Mouse (Mus musculus) lung, postnatal 0 days (tissue): ENCODE data around the gene Mrpl30.

ENCODE experiments used
- CTCF ChIP-seq: IDR thresholded peaks from 2 replicates; pipeline ENCODE4 v1.5.1; 2016; ENCODE audit warnings: antibody characterized with exemption, mild to moderate bottlenecking
- EP300 ChIP-seq: IDR thresholded peaks from 2 replicates; pipeline ENCODE4 v1.6.1; 2016; ENCODE audit warnings: antibody characterized with exemption, mild to moderate bottlenecking, control low read depth

- TF ChIP-seq EP300 (no peak), CTCF (no peak)
Measured at GRCm38 (mm10) chr1:37912751-37913150, 22.5 kb downstream of the Mrpl30 start.
